Mouse (Mus musculus) stomach, postnatal 0 days (tissue): ENCODE measurements at regions not wholly inside any gene's neighbourhood (a gene's known extent, or its start where the extent isn't known, plus 50 kb on each side); places are given as distances from the start of the nearest gene placed in this dataset.

Experiments used
- CTCF ChIP-seq: IDR thresholded peaks from 2 replicates; pipeline ENCODE4 v1.5.1; 2016; ENCODE audit warnings: antibody characterized with exemption, low read depth, mild to moderate bottlenecking, moderate library complexity
- EP300 ChIP-seq: optimal IDR thresholded peaks from 2 replicates; pipeline ENCODE3; 2016; ENCODE audit warnings: antibody characterized with exemption

DNA sequence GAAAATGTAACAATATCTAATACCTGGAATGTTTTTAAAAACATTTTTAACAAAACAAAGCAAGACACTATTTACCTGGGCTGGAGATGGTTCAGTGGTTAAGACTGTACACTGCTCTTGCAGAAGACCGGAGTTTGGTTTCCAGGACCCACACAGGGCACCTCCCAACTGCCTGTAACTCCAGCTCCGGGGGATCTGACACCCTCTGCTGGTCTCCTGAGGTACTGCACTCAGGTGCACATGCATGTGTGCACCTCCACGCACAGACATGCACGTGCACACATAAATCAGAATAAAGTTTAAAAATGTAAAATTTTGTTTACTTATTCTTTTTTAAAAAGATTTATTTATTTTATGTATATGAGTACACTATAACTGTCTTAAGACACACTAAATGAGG lies 70.4 kb upstream of the Tbx5 start:
- TF ChIP-seq CTCF (peak; percentile 40), EP300 (no peak)
